Mouse (Mus musculus): ENCODE results near the gene Gabarap. TPM values are rescaled to one million over a fixed set of nuclear protein-coding genes. Genes with fewer than 3 reads are reported as not detected.

Gabarap gene
- polyA plus RNA-seq, 1 experiment: 826 TPM

DNA sequence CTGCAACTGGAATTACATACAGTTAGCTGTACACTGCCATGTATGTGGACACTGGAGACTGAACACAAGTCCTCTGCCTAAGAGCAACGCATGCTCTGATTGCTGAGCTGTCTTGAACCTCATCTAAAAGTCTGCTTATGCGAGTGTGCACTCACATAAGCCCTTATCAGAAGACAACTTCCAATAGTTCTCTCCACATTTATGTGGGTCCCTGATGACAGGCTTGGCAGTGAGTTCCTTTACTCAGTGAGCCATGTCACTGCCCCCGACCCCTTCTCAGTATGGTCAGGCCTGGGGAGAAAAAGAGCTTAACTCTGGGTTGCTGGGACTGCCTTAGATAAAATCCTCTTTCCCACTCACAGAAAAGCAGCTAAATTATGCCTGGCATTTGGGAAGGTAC, 25.7 kb downstream of the Gabarap start, which contains the start of gene Dlg4:
TSS of gene Dlg4 (plus strand) at position 274 of the 400 bp plus-strand sequence.
- Histone ChIP-seq H3K27ac (ENCODE audit: control insufficient read depth, insufficient read depth, low read depth, low read length) (no peak within 1 kb of the TSS), H3K36me3 (ENCODE audit: control insufficient read depth, insufficient read depth, low read length) (no peaks in the 10 kb centered on the region; the same call in 1 of the 2 replicates), H3K4me3 (ENCODE audit: control insufficient read depth, low read depth, low read length) (no peak within 1 kb of the TSS), H3K4me1 (ENCODE audit: control insufficient read depth, insufficient read depth, low read length) (peaks cover 20% of the 10 kb centered on the region), H3K27me3 (ENCODE audit: control insufficient read depth, insufficient read depth, low read length) (no peaks in the 10 kb centered on the region)
- no peak for TF ChIP-seq CTCF (IDR thresholded peaks at IDR 0.05; ENCODE audit: control insufficient read depth, insufficient read depth, insufficient replicate concordance, low read depth, low read length)
- no peak for TF ChIP-seq POLR2A (IDR thresholded peaks at IDR 0.05; ENCODE audit: control insufficient read depth, low read depth, low read length)

DNA sequence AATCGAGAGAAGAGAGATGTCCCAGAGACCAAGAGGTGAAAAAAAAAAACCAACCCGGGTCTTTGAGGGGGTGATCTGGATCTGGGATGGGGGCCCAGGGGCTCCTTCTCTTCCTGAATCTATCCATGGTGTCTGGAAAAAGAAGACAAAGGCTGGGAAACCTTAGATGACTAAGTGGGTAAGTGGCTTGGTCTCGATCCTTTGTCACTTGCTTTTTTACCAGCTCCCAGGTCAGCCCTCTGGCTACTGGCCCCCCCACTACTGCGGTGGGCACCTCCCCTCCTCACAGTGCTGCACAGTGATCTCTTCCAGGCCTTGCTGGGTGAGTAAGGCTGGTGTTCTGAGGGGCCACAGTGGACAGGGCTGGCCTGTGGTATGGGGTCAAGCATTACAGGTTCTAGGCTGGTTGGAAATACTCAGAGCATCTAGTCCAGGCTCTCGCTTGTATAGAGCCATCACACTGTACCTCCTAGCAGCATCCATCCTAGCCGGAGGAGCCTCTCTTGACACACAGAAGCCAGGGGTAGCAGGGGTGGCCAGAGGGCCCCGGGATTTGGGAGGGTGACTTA, 26.3 kb downstream of the Gabarap start:
- TF ChIP-seq POLR2A (IDR thresholded peaks at IDR 0.05; ENCODE audit: control insufficient read depth, low read depth, low read length) (no peak), CTCF (IDR thresholded peaks at IDR 0.05; ENCODE audit: control insufficient read depth, insufficient read depth, insufficient replicate concordance, low read depth, low read length) (no peak)
- no peaks in the 10 kb centered on the region for H3K36me3 ChIP-seq (ENCODE audit: control insufficient read depth, insufficient read depth, low read length)
- H3K4me3 ChIP-seq (ENCODE audit: control insufficient read depth, low read depth, low read length): no peak overlapping the region
- H3K4me1 ChIP-seq (ENCODE audit: control insufficient read depth, insufficient read depth, low read length): peaks cover 23% of the 10 kb centered on the region
- no peak overlapping the region for H3K27ac ChIP-seq (ENCODE audit: control insufficient read depth, insufficient read depth, low read depth, low read length)
- H3K27me3 ChIP-seq (ENCODE audit: control insufficient read depth, insufficient read depth, low read length): no peaks in the 10 kb centered on the region

DNA sequence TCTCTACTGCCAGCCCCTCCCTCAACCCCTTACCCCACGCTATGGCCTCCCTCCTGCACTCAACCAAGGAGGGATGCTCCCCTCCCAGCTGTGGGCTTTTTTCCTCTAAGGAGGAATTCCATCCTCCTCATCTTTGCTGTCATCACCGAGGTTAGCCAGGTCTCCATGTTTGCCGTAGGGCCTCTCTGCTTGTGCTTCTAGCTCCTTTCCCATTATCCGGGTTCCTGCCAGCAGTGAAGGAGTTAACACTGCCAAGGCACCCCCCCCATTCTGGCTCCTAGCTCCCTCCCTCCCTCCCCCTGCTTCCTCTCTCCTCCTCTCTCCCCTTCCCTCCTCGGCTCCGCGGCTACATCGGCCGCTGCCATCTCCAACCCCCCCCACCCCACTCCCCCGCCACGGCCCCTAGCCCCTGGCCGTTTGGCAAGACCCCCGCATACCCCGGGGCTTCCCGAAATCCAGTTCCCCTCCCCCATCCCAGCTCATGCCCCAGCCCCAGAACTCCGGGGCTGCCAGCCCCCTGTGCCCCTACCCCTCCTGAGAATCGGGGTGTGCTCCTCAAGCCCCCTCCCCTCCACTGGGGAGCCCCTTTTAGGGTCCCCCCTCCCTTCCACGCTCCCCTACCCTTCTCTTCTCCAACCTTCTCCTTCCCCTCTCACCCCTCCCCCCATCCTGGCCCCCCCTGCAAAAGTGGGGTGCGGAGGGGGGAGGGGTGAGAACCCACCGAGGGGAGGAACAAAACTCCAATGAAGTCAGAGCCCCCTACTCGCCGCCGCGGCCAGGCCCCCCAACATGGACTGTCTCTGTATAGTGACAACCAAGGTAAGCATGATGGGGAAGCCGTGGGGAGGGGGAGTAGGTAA, 27.4 kb downstream of the Gabarap start:
- H3K27ac ChIP-seq (ENCODE audit: control insufficient read depth, insufficient read depth, low read depth, low read length): no peak overlapping the region
- H3K4me1 ChIP-seq (ENCODE audit: control insufficient read depth, insufficient read depth, low read length): peaks cover 23% of the 10 kb centered on the region
- TF ChIP-seq POLR2A (IDR thresholded peaks at IDR 0.05; ENCODE audit: control insufficient read depth, low read depth, low read length) (no peak), CTCF (IDR thresholded peaks at IDR 0.05; ENCODE audit: control insufficient read depth, insufficient read depth, insufficient replicate concordance, low read depth, low read length) (no peak)
- no peaks in the 10 kb centered on the region for H3K27me3 ChIP-seq (ENCODE audit: control insufficient read depth, insufficient read depth, low read length)
- H3K36me3 ChIP-seq (ENCODE audit: control insufficient read depth, insufficient read depth, low read length): no peaks in the 10 kb centered on the region
- H3K4me3 ChIP-seq (ENCODE audit: control insufficient read depth, low read depth, low read length): no peak overlapping the region; the same call in 1 of the 2 replicates

DNA sequence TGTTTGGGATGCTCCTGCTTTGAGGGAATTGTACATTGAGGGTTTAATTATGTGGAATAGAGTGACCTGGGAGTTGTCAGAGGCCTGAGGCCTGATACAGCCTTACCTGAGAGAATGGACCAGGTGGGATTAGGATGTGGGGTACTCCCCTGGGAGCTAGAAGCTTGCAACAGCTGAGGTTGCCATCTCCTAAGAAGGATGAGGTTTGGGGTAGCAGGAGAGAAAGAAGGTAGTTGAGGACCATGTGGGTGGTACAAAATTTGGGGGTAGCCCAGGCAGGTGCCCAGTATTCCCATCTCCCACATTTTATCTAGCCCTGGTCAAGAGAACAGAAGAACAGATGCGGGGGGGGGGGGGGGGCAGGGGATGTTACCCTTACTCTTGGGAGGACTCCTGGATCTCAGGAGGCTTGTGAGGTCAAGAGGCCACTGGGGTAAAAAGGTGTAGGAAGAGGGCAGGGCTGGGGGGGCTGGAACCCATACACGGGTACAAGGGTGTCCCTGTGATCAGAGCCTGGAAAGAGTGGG, 28.6 kb downstream of the Gabarap start:
- Histone ChIP-seq H3K36me3 (ENCODE audit: control insufficient read depth, insufficient read depth, low read length) (no peaks in the 10 kb centered on the region), H3K27ac (ENCODE audit: control insufficient read depth, insufficient read depth, low read depth, low read length) (no peak overlapping the region), H3K4me3 (ENCODE audit: control insufficient read depth, low read depth, low read length) (no peak overlapping the region), H3K27me3 (ENCODE audit: control insufficient read depth, insufficient read depth, low read length) (no peaks in the 10 kb centered on the region), H3K4me1 (ENCODE audit: control insufficient read depth, insufficient read depth, low read length) (peaks cover 30% of the 10 kb centered on the region)
- TF ChIP-seq POLR2A (IDR thresholded peaks at IDR 0.05; ENCODE audit: control insufficient read depth, low read depth, low read length) (no peak), CTCF (IDR thresholded peaks at IDR 0.05; ENCODE audit: control insufficient read depth, insufficient read depth, insufficient replicate concordance, low read depth, low read length) (no peak)

DNA sequence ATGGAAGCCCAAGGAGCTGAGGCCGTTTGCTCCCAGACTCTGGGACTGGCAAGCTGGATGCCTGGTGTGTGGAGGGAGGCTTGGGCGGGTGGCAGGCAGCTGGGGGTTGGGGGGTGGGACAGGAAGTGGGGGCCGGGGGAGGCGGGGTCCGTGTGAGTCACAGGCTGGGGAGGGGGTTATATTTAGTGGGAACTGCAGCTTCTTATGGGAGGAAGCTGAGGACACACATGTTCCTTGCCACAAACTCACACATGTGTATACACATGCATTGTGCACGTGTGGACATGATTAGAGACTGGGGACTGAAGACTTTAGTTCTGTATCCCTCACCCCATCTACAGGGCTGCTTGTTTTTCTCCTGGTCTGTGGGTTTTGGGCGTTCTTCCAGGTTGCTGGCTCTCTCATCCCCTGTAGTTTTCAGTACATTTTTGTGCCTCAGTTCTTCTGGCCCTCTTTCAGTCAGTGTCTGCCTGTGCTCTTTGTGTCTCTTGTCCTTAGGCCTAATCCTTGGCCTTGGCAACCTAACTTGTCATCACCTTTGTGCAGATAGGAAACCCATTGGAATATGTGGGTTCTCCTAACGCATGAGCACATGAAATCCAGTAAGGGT, 29.2 kb downstream of the Gabarap start:
- H3K4me1 ChIP-seq (ENCODE audit: control insufficient read depth, insufficient read depth, low read length): peaks cover 26% of the 10 kb centered on the region
- no peak overlapping the region for H3K4me3 ChIP-seq (ENCODE audit: control insufficient read depth, low read depth, low read length)
- no peak overlapping the region for H3K27ac ChIP-seq (ENCODE audit: control insufficient read depth, insufficient read depth, low read depth, low read length)
- TF ChIP-seq CTCF (IDR thresholded peaks at IDR 0.05; ENCODE audit: control insufficient read depth, insufficient read depth, insufficient replicate concordance, low read depth, low read length) (no peak), POLR2A (IDR thresholded peaks at IDR 0.05; ENCODE audit: control insufficient read depth, low read depth, low read length) (no peak)
- no peaks in the 10 kb centered on the region for H3K27me3 ChIP-seq (ENCODE audit: control insufficient read depth, insufficient read depth, low read length)
- H3K36me3 ChIP-seq (ENCODE audit: control insufficient read depth, insufficient read depth, low read length): no peaks in the 10 kb centered on the region

DNA sequence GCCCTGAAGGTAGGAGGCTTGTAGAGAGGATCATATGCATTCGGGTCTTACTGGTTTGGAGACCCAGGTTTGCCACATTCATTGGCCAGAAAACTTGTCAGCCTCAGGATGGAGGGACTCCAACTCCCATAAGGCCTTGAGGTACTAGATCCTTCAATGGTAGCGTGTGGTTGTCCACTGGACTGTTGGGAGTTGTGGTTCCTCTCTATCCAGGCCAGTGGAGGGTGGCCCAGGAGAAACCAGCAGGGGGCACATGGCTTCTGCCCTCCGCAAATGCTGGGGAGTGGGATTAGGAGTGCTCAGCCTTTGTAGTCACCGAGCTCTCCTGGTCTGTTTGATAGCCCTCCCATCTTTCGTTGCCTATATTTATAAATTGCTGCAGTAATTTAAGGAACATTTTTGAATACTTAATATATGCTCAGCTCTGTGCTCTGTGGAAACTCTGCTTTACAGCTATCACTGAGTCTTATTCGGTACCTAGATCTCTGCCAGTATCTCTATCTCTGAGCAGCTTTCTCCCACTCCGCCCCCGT, 29.9 kb downstream of the Gabarap start:
- Histone ChIP-seq H3K4me1 (ENCODE audit: control insufficient read depth, insufficient read depth, low read length) (peaks cover 25% of the 10 kb centered on the region), H3K4me3 (ENCODE audit: control insufficient read depth, low read depth, low read length) (peak overlapping the region; percentile 87), H3K27ac (ENCODE audit: control insufficient read depth, insufficient read depth, low read depth, low read length) (no peak overlapping the region; the same call in 1 of the 2 replicates), H3K36me3 (ENCODE audit: control insufficient read depth, insufficient read depth, low read length) (no peaks in the 10 kb centered on the region), H3K27me3 (ENCODE audit: control insufficient read depth, insufficient read depth, low read length) (no peaks in the 10 kb centered on the region)
- no peak for TF ChIP-seq POLR2A (IDR thresholded peaks at IDR 0.05; ENCODE audit: control insufficient read depth, low read depth, low read length)
- peak; percentile 21; the same call in 1 of the 2 replicates for TF ChIP-seq CTCF (IDR thresholded peaks at IDR 0.05; ENCODE audit: control insufficient read depth, insufficient read depth, insufficient replicate concordance, low read depth, low read length)
